Mouse (Mus musculus): Measurements from ENCODE around the gene Muc16. TPM values are rescaled to one million over a fixed set of nuclear protein-coding genes. Genes with fewer than 3 reads are reported as not detected.

Muc16 gene
- polyA plus RNA-seq (2017; shearing (Covaris generic)) = not detected

DNA sequence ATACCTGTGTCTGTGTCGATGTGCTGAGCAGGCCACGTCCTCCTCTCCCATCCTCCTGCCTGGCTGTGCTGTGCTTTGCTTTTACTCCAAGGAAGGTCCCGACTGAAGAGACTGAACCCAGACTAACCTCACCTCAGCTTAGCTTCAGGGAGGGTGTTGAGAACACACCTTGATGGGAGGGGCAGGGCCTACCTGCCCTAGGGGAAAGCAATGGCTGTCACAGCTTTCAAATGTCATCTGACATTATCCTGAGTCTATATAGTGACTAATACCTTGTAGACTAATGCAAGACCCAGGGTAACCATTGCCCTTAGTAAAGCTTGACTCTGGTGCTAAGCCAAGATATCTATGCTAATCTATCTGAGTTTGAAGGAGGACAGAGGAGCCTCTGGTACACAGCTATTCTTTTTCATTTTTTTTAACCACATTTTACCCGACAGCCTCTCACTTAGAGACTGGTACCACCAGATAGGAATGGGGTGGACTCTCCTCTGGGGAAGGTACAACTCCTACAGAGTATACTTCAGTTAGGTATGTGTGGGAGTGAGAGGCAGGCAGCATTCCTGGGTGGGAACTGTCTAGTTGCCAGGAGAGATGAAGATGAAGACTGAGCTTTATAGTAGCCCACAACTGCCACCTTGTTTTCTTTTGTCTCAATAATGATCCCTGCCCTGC, at the start of gene Muc16:
Gene Muc16, minus strand, starts transcription at position 51 of the 675 bp plus-strand sequence.

DNA sequence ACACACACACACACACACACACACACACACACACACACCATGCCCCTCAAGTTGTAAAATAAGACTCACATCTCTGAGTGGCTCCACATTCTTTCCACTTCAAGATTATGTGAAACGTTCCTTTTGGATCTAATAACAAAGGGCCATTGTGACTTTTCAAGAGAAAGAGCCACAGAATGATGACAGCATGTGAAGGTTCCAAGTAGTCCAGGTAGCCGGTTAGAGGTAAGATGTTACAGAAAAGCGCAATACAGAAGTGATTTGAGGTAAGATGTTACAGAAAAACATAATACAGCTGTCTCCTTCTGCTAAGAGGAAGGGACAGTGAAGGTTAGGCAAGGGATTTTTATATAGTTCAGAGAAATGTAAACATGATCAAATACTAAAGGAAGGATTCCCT, 196.2 kb downstream of the Muc16 start, which contains the start of the genes Zfp558 and Mbd3l1:
Gene Zfp558, minus strand, starts transcription at position 101 of the 400 bp plus-strand sequence.
Gene Mbd3l1, plus strand, starts transcription at position 192 of the 400 bp plus-strand sequence.

Other genes with a start within 250 kb of the Muc16 start
- gene Mbd3l2, start 243.9 kb downstream of the Muc16 start, polyA plus RNA-seq (2017; shearing (Covaris generic)) = not detected
- gene Zfp558, start 196.3 kb downstream of the Muc16 start, polyA plus RNA-seq (2017; shearing (Covaris generic)) = 1.2 TPM
- not detected for gene Mbd3l1, start 196.2 kb downstream of the Muc16 start, polyA plus RNA-seq (2017; shearing (Covaris generic))
- 0.14 TPM for gene Olfr24, start 89.5 kb upstream of the Muc16 start, polyA plus RNA-seq (2017; shearing (Covaris generic))
- gene Olfr828, start 145.0 kb upstream of the Muc16 start, polyA plus RNA-seq (2017; shearing (Covaris generic)) = not detected
- gene Olfr829, start 180.4 kb upstream of the Muc16 start, polyA plus RNA-seq (2017; shearing (Covaris generic)) = not detected
- not detected for gene Olfr830, start 200.2 kb upstream of the Muc16 start, polyA plus RNA-seq (2017; shearing (Covaris generic))